Mouse (Mus musculus): ENCODE measurements around the gene Tmco4.
"Not testable (repeated sequence)": the region's sequence is repeated elsewhere in the genome, so short reads cannot be mapped to it uniquely, and the experiment has no call there.

The Tmco4 gene

DNA sequence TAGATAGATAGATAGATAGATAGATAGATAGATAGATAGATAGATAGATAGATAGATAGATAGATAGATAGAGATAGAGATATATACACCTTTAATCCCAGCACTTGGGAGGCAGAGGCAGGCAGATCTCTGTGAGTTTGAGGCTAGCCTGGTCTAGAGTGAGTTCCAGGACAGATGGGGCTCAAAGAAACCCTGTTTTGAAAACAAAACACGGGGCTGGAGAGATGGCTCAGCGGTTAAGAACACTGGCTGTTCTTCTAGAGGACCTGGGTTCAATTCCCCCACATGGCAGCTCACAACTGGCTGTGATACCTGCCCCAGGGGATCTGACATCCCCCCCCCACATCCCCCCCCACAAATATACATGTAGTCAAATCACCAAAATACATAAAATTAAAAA is 1.9 kb downstream of the Tmco4 start:
- not testable (repeated sequence) for DNase-seq

DNA sequence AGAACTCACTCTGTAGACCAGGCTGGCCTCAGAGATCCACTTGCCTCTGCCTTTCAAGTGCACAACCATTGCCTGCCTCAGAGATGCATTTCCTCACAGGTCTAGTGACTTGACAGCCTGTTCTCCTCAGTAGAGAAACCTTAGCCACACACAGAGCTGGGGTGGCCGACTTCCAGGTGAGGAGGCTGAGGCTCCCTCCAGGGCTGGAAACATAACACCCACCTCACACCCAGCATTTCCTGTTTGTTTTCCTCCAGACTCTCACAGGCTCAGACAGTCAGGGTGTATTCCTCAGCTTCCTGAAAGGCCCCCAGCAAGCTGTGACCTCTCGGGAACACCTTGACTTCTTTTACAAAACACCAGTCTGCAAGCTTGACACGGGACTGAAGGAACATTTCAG is 2.5 kb downstream of the Tmco4 start:
- DNase-seq = no peak

DNA sequence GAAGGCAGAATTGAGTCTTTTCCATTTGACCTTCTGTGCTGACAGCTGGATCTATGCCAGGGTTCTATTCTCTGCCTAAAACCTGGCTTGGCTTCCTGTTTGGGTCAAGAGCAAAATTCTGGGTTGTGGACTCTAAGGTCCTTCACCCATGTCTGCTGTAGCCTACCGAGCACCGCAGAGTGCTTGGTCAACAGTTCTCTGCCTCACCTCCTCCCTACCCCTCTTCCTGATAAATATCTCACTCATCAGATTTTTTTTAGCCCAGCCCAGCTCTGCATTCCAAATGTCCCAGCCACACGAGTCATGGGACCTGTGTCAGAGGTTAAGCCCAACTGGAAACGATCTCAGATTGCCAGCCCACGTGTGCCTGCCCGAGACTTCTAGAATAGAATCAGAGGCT is 3.4 kb downstream of the Tmco4 start:
- no peak for DNase-seq

DNA sequence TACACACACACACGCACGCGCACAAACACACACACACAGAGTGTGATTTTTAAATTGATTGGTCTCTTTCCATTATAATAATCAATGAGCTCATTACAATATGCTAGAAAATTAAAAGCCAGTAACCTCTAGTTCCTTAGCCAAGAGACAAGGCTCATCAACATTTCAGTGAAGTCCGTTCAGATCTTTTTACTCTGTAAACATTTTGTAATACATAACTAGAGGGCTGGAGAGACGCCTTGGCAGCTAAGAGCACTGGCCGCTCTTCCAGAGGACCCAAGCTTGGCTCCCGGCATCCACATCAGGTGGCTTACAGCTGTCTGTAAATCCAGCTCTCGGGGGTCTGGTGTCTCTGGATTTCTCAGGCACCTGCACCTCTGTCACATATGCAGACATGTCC is 7.3 kb downstream of the Tmco4 start:
- no peak for DNase-seq

DNA sequence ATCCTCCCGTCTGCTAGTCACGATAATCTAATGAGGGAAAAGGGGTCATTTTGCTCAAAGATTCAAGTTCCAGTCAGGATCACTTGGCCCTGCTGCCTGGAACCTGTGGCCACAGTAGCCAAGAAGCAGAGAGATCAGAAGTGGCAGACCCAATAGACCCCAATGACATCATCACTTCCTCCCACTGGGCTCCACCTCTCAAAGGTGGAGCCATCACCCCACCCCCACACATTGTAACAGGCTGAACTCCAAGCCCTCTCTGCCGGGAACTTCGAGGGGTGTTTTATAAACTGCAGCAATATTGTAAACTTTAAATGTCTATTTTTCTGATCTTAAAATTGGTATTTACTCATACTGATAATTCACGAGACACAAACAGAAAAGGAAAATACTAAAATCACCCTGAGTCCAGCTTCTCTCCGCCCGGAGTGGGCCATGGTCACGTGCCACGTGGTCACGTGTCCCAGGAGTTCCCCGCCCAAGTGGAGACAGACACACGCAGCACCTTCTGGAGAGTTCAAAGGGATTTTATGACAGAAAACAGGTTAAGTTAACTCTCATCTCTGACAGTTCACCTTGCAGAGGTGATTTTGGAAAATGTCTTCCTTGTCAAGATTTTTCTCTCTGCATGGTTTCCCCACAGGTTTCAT is 8.2 kb downstream of the Tmco4 start:
- DNase-seq = no peak

DNA sequence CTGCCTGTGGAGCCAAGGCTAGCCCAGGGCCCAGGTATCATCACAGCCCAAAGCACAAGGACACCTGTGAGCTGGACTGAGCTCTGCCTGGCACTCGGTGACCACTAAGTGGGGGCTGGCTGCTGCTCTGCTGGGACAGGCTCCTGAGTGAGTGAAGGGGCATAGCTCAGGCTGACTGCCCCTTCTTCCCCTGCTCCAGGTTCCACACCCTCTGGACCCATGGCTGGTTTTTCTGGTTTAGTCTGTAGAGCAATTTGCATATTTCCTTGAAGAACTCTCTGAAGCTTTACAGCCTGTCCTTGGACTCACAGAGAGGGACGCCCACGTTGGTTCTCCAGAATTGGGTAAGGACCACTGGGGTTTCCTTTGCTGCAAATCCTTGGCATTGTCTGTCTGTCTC is 10.7 kb downstream of the Tmco4 start:
- no peak for DNase-seq

DNA sequence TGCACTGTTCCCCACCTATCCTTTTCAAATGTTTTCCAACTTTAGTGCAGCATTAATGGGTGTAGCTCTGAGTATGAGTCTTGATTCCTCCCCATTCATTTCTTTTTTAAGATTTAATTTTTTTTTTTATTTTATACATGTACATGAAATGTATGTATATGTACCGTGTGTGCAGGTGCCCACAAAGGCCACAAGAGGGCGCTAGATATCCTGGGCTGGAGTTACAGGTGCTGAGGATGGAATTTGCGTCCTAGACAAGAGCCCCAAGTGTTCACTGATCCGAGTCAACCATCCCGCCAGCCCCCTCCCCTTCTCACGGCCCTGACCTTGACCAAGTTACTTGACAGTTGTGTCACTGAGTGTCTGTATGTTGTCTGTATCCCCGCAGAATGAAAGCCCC is 12.1 kb downstream of the Tmco4 start:
- peak in 1 of 2 experiments; percentile 8 for DNase-seq

DNA sequence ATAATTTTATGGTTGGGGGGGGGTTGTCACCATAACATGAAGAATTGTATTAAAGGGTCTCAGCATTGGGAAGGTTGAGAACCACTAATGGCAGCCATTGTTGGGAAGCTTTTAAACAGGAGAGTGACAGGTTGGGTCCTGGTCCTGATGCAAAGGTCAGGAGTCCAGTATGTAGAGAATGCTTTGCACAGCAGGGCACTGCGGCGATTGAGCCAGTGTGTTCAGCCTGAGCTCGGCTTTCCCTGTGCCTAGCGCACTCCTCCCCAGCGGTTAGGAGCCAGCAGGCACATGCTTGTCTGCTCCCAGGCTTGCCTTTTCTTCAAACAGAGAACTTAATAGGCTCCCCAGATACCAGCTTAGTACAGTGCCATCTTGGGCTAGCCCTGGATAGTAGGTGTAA is 13.6 kb downstream of the Tmco4 start:
- no peak for DNase-seq

DNA sequence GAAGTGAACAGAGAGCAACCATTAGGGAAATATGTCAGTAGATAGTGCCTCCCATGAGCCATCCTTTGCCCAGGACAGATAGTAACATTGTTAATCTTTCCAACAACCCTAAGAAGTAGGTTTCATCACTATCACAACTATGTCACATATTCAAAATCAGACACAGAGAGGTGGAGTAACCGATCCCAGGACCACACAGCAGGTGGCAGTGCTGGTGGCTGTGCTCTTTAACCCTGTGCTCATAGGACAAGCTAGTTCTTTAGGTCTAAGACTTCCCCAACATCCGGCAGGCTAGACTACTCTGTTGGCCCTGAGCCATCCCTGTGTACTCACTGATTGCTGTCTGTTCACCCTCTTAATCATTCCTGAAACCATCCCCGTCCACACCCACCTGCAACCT is 21.7 kb downstream of the Tmco4 start:
- DNase-seq = no peak

DNA sequence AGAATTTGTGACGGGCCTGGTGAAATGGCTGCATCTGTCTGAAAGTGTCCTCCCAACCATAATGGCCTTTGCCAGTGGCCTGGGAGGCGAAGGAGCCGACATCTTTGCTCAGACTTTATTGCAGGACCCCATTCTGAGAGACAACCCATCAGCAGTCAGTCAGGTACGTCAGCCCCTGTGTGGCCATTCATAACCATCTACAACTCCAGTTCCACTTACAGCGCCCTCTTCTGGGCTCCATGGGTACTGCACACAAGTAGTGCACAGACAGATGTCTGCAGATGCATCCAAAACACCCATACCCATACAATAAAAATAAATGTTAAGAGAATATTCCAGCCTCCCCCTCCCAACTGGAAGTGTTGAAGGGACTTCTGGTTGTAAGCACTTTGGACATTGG is 23.7 kb downstream of the Tmco4 start:
- DNase-seq = peak; percentile 72 to 73

DNA sequence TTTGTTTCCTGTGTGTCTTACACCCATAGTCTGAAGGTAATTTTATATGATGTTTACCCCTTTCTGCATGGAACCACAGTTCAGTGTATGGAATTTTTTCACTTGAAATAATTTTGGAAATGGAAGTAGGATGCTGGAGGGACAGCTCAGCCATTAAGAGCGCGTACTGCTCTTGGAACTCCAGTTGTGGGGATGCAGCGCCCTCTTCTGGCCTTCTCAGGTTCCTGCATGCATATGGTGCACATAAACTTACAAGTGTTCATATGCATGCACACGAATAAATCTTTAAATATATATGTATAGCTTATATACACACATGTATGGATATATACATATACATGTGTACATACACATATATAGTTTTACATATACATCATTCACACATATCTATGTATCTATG is 24.4 kb downstream of the Tmco4 start:
- DNase-seq = peak; percentile 30 to 36

DNA sequence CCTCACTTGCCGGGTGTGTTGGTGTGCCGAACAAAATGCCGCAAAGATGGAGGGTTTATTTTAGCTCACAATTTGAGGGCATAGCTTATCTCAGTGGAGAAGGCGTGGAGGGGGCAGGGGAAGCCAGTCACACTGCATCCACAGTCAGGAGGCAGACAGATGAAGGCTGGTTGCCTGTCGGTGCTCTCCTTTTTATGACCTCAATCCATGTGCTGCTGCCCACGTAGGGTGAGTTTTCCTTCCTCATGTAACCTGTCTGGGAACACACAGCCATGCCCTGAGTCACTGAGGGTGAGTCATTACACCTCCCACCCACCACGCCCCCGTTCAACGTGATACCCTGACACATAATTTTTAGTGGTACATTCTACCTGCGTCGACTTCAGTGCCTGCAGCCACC is 25.9 kb downstream of the Tmco4 start:
- no peak for DNase-seq

DNA sequence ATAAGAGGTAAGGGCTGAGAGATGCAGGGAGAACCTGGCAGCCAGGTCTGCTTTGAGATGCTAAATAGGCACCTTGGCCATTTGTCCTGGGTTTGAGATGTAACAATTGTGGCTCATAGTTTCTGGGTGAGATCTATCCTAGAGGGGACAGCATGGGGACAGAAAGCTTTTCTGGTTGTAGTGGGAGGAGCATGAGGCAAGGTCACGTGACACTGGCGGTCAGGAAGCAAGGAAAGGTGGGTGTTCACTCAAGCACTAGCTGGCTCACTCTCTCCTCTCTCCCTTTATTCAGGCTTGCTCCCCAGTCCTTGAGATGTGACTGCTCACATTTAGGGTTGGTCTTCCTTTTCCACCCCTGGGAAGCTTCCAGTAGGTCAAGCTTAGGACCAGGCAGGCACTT is 28.3 kb downstream of the Tmco4 start:
- DNase-seq = no peak

DNA sequence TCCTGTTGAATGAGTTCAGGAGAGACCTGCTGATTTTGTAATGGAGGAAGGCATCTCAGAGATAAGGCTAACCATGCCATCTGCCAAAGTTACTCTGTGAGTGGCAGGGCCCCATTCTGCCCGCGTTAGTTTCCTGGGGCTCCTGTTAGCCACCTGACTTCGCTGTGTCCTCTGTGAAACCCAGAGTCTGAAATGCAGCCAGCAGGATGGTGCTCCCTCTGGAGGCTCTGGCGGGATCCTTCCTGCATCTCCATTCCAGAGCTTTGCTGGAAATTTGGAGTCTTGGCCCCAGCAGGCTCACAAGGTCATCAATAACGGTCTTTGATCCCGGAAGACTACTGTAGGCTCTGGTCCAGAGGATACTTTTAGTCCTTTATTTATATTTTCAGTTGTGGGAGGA is 28.7 kb downstream of the Tmco4 start:
- no peak for DNase-seq

DNA sequence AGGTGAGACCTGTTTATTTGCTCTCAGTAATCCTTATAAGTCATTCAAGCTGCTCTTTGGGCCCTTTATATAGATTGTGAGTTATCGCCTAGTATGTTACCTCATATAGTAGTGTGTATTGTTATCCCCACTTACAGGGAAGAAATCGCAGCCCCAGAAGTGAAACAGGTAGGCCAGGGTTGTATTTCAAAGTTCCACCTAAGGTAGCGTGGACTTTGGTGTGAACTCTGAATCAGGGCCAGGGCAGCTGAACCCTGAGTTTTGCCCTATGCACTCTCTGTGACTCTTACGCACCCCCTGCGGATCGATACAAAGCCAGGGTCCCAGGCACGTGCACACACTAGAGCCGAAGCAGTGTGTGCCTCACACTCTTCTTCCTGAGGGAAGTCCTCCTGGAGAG is 31.4 kb downstream of the Tmco4 start:
- DNase-seq = no peak

DNA sequence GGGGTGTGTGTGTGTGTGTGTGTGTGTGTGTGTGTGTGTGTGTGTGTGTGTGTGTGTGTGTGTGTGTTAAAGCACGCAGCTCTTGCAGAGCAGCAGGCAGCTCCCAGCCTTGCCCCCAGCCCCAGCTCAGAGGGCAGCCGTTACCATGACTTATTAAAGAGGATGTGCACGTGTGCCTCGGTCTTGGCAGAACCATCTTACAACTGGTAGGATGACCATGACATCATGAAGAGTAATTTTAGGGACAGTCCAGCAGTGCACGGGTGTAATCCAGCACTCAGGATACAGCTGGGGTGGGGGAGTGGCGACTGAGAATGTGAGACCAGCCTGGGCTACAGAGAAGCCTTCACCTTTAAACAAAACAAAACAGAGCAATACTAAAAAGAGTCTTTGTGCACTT is 32.5 kb downstream of the Tmco4 start:
- no peak for DNase-seq

DNA sequence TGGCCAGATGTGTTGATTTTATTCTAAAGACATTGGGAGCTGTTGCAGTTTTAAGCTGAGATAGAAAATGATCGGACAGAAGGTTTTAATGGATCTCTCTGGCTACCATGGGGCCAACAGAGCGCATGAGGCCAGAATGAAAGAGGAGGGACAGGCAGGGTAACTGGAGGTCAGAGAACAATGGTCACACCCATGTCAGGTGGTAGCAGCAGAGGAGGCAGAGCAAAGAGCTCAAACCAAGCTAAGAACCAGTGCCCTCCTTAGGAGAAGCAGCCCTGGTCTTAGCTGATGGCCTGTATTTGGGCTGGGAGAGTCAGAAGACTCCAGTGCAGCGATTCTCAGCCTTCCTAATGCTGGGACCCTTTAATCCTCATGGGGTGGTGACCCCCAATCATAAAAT is 34.7 kb downstream of the Tmco4 start:
- DNase-seq = no peak

DNA sequence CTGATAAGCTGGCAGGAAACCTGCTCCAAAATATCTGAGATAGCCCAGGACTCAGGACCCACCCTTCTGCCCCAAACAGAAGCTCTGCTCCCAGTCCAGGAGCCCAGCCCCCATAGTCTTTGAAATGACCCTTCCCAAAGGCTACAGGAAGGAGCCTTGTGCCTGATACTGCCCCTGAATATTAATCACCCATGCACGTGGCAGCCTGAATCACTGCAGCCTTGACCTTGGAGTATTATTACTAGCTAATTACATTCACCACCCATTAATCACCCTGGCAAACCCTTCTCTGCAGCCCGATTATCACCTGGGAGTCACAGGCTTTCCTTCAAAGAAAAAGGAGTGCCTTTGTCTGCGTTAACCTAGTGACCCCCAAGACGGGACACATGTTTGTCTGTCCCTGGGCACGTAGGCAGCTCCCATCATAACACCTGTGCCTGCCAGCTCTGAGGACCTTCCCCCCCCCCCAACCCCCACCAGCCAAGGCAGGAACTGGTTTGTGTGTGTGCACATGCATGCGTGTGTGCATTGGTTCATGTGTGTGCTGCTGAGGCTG is 35.4 kb downstream of the Tmco4 start:
- DNase-seq = no peak

DNA sequence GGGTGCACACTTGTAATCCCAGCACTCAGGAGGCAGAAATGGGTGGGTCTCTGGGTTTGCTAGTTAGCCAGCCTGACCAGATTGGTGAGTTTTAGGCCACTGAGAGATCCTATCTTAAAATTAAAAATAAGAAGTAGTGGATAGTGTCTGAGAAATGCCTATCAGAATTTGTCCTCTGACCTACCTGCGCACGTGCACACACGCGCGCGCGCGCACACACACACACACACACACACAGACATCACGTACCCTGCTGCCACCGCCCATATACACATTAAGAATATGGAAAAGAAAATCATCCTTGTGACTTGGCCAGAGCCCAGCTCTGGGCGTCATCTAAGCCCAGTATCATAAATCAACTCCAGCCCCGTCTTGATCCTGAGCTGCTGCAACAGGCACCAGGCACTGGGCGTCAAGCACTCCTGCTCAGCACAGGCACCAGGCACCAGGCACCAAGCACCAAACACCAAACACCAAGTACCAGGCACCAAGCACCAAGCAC is 38.6 kb downstream of the Tmco4 start:
- no peak for DNase-seq

DNA sequence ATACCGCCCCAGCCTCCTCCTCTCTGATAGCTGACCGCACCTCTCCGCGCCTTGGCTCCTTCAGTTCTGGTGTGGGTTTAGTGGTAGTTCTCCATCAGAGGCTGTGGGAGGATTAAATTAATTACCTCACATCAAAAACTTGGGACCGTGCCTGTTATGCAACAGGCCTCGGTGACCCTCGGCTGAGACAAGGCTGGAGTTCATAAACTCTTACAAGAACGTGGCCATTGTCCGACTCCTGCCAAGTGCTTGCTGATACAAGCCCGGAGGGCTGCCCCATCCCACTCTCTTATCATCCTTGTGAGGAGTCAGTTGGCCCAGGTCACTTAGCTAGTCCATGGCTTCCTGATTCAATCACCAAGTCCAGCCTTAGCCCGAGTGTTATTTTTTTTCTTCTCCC is 40.6 kb downstream of the Tmco4 start:
- DNase-seq = no peak

DNA sequence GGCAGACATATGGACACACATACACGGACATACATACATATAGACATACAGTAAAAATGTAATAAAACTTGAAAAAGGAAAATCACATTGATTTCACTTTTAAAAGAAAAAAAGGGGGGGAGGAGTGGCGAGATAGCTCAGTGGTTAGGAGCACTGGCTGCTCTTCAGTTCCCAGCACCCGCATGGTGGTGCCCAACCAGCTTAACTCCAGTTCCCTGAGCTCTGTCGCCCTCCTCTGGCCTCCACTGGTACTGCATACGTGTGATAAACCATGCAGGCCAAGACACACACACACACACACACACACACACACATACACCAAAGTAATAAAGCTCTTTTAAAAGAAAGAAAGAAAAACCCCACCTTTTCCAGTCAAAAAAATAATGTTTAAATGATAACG is 42.1 kb downstream of the Tmco4 start:
- DNase-seq = peak; percentile 27 to 48

DNA sequence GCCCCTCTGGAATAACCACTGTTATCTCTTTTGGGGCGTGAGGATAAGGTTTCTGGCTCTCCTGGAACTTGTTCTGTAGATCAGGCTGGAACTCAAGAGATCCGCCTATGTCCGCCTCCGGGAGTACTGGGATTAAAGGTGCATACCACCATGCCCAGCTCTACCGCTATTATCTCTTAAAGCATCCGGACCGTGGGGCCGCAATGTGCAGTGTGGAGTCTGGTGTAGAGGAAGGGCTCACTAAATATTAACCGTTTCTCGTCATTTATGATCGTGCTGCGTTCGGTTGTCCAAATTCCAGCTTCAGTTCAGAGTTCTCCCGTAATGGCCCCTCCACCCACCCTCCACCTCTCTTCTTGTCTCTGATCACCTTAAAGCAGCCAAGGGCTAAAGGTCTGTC is 45.7 kb downstream of the Tmco4 start:
- no peak for DNase-seq

DNA sequence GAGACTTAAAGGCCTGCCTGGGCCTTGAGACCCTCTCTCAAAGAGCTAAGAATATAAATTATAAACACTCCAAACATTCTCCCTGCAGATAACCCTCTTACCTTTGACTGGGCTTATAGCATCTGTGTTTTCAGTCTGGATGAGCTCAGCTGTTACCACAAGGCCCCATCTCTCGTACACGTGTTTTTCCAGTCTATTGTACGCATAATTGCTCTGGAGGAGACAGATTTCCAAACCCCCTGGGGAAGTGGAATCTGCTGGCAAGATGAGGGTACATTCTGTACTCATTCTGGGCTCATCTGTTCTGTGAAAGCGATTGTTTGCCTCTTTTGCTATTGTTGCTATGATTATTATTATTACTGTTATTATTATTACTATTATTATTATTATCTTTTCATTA is 46.3 kb downstream of the Tmco4 start:
- no peak for DNase-seq

DNA sequence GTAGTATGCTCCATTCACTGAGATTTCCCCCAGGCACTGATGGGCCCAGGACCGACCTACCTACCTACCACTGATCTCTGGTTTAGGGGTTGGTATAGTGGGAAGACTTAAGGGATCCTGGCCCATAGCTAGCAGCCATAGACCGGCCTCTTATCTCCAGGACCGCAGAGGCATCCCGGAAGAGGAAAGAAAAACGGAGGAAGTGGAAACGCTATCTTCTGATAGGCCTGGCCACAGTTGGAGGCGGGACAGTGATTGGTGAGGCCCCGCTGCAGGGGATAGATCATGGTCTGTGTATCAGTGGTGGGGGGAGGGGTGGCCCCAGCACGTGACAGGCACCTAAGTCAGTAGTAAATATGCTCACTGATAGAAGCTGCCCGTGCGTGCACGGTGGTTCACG is 46.7 kb downstream of the Tmco4 start:
- no peak for DNase-seq

DNA sequence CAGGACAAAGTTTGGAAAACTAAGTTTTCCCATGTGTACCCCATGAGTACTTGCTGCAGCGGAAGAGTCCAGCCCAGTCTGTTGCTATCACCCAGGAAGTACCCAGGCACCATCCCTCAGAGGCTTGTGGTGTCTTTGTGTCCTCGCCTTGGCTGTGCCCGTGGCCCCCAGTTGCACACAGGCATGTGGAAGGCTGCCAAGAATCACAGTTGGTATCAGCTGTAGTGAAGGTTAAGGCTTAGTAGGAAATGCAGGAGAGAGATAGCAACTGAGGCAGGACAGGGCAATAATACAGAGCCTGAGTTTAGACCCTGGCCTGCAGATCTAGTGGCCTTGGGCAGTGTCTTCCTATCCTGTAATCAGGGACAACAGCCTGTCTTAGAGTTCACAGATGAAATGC is 47.7 kb downstream of the Tmco4 start:
- DNase-seq = no peak

Data from B cell, adult 2 months (primary cell).